Mouse (Mus musculus) ES-E14 (cell line): Measurements from ENCODE around the gene Golim4.

Experiments
- MAFK ChIP-seq: IDR thresholded peaks from 2 replicates; pipeline ENCODE4 v1.6.1; 2014; ENCODE audit warnings: mild to moderate bottlenecking, low read depth, low read length, inconsistent platforms; ENCODE audit not compliant: insufficient read depth
- ZNF384 ChIP-seq: IDR thresholded peaks from 2 replicates; pipeline ENCODE4 v1.6.1; 2012; ENCODE audit warnings: low read depth, low read length, inconsistent platforms

DNA sequence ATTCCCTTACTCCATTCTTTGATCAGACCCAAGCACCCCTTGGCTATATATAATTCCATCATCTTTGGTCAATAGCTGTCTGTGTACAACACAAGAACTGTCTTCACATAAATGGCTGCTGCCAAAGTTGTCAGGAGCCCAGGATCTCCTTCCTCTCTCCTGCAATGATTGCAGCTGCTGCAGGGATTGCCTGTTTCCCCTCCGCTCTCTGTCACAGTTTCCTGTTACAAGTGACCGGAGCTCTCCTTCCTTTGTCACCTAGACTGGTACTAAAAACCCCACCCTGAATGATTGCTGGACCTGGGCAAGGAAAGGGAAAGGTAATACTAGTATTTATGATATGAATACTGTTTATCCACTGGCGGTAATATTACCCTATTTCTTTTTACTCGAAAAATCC is 44.0 kb downstream of the Golim4 start:
- no peak for TF ChIP-seq ZNF384
- no peak for TF ChIP-seq MAFK
